Mouse (Mus musculus) bone marrow, adult 2 months (tissue): ENCODE measurements at regions not wholly inside any gene's neighbourhood (a gene's known extent, or its start where the extent isn't known, plus 50 kb on each side); places are given as distances from the start of the nearest gene placed in this dataset.

ENCODE experiments used
- CTCF ChIP-seq: fragments of 200-500 bp; IDR thresholded peaks from 2 replicates; pipeline ENCODE4 v1.5.1; 2011; ENCODE audit warnings: low read length, control low read depth; ENCODE audit not compliant: control insufficient read depth, insufficient read depth
- POLR2A ChIP-seq: fragments of 200-500 bp; IDR thresholded peaks from 2 replicates; pipeline ENCODE4 v1.6.1; 2011; ENCODE audit warnings: low read depth, mild to moderate bottlenecking, control low read depth, low read length, borderline replicate concordance; ENCODE audit not compliant: control insufficient read depth

GRCm38 (mm10) chr5:142327261-142327660 lies 74.0 kb upstream of the Foxk1 start:
- TF ChIP-seq POLR2A (no peak), CTCF (peak; percentile 74)
